Mouse (Mus musculus): Measurements from ENCODE around the gene Slc25a51. TPM values are rescaled to one million over a fixed set of nuclear protein-coding genes. Genes with fewer than 3 reads are reported as not detected.

The Slc25a51 gene
- polyA plus RNA-seq (2012; rRNA removed; ENCODE audit: low replicate concordance) = 58.5 and 68.7 TPM in 2 replicates

DNA sequence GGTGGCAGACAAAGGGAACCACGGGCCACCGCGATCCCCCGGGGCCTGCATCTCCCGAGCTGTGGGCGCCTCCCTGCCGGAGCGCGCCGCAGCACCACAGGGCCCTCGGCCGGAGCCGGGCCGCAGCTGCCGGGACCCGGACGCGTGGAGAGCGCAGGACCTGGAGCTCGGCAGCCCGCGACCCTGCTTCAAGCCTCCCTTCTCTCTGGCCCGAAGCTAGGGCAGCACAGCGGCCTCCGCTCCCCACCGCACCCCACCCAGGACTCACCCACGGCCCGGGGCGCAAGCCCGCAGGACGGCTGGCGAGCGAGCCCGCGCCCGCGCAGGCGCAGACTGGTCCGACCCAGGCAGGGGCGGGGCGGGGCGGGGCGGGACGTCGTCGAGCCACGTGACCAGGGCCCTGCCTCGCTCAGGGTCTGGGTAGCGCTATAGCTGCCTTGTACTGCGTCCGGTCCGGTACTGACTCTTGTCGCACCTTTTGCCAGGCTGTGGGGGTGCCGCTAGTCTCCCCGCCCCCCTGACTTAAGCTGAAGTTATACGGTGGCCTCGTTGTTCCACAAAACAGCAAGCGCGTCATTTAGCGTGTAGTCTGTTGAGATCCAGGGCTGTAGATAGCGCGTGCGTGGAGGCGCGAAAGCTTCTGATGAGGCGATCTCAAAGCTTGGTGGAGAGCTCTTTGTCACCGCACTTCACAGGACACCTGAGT lies at the start of gene Slc25a51:
Slc25a51 (minus strand) TSS at position 340 of the 706 bp plus-strand sequence.

Other genes starting within 250 kb of the Slc25a51 start
- 0.07 and 0.47 TPM in 2 replicates for gene Frmpd1, start 223.9 kb downstream of the Slc25a51 start, polyA plus RNA-seq (2012; rRNA removed; ENCODE audit: low replicate concordance)
- gene Trmt10b, start 111.6 kb downstream of the Slc25a51 start, polyA plus RNA-seq (2012; rRNA removed; ENCODE audit: low replicate concordance) = 0.37 and 0.60 TPM in 2 replicates
- 15.1 and 25.8 TPM in 2 replicates for gene Dcaf10, start 66.7 kb downstream of the Slc25a51 start, polyA plus RNA-seq (2012; rRNA removed; ENCODE audit: low replicate concordance)
- 18.3 and 20.3 TPM in 2 replicates for gene Exosc3, start 66.0 kb downstream of the Slc25a51 start, polyA plus RNA-seq (2012; rRNA removed; ENCODE audit: low replicate concordance)
- gene Shb, start 123.7 kb upstream of the Slc25a51 start, polyA plus RNA-seq (2012; rRNA removed; ENCODE audit: low replicate concordance) = 25.9 and 60.6 TPM in 2 replicates